Mouse (Mus musculus) olfactory bulb, adult 2 months (tissue): ENCODE measurements around the gene Slc39a11. TPM values are rescaled to one million over a fixed set of nuclear protein-coding genes. Genes with fewer than 3 reads are reported as not detected.

Source experiments
- H3K27ac ChIP-seq: fragments of 200-500 bp; 2 replicates; pipeline ENCODE4 v1.5.1; 2012; ENCODE audit warnings: low read depth, low read length; ENCODE audit not compliant: insufficient read depth
- H3K4me1 ChIP-seq: fragments of 200-500 bp; 2 replicates; pipeline ENCODE4 v1.6.1; 2012; ENCODE audit warnings: low read length; ENCODE audit not compliant: control insufficient read depth, insufficient read depth
- H3K4me3 ChIP-seq: fragments of 200-500 bp; 2 replicates; pipeline ENCODE4 v1.5.1; 2012; ENCODE audit warnings: mild to moderate bottlenecking, low read depth, low read length, moderate library complexity; ENCODE audit not compliant: insufficient read depth
- CTCF ChIP-seq: fragments of 200-500 bp; IDR thresholded peaks from 2 replicates; pipeline ENCODE4 v1.5.1; 2012; ENCODE audit warnings: low read depth, mild to moderate bottlenecking, low read length, moderate library complexity; ENCODE audit not compliant: insufficient read depth
- POLR2A ChIP-seq: fragments of 200-500 bp; IDR thresholded peaks from 2 replicates; pipeline ENCODE4 v1.6.1; 2012; ENCODE audit warnings: mild to moderate bottlenecking, low read depth, low read length, moderate library complexity; ENCODE audit not compliant: insufficient read depth
- whole genome bisulfite sequencing: fragments of 180-500 bp; shearing (Covaris S2); methylation state at CpG from one replicate; pipeline ENCODE4 v1.1.7; 2018; 5-methylcytosine and 5-hydroxymethylcytosine counted together
- polyA plus RNA-seq: library from polyadenylated mRNA; stranded (reverse); fragments of >200 nt; gene quantifications from 2 replicates; pipeline ENCODE4 v1.2.4, GENCODE M21; 2012; ENCODE audit warnings: low replicate concordance; ENCODE audit not compliant: missing spikeins, insufficient read depth, insufficient read length

The Slc39a11 gene
- polyA plus RNA-seq, 1 experiment, result not detected

DNA sequence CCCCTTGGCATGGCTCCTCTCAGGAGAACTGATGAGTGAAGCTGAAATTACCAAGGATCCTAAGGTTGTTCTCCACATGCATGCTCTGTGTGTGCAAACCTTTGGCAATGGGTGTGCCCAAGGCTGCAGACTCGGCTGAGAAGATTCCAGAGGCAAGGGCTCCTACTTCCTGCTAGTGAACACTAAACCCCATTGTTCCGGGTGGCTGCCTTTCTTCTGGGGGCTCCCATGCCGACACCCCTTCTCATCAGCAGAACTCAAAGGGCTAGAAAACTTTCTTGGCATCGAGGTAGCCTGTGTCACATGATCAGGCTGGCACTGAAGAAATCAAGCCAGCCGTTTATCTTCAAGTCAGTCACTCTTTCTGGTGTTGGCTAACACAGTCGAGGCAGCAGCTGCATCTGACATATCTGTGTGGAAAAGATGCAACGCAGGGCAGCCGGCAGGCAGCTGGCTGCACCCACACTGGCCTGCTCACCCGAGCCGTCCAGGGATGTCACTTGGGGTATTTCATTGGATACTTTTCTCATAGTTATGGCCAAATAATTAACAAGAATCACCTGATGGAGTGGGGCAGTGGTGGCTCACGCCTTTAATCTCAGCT is 145.3 kb downstream of the Slc39a11 start:
- Histone ChIP-seq H3K4me1 (0 out of 2 replicates have a peak, but pooled peaks cover 2% of the 10 kb centered on the region), H3K27ac (no peak overlapping the region), H3K4me3 (no peak overlapping the region)
- TF ChIP-seq CTCF, result no peak
- no peak for TF ChIP-seq POLR2A
- WGBS, result 55% methylated on average over 11 of the region's 11 CpGs

DNA sequence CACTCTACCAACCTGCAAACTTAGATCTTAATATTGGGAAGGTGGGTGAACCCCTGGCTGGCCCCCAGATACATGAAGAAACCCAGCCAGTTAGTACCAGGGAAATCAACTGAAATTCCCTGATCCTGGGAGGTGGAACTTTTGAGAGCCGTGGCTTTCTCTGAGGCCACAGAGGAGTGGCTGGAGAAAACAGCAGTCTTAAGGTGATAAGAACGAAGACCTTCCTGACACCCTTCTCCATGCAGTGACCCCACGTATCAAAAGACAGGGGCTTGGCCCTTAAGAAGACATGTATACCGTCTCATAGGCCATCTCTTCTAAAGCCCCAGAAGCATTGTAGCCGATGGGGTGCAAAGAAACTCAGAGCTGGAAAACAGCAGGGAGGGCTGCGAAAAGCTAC is 146.9 kb downstream of the Slc39a11 start:
- Histone ChIP-seq H3K4me3 (no peak overlapping the region), H3K27ac (no peak overlapping the region), H3K4me1 (0 out of 2 replicates have a peak, but pooled peaks cover 2% of the 10 kb centered on the region)
- WGBS, result 93% methylated on average over 6 of the region's 6 CpGs
- TF ChIP-seq CTCF, result no peak

GRCm38 (mm10) chr11:113500631-113501305 is 149.1 kb downstream of the Slc39a11 start:
- no peak overlapping the region for H3K27ac ChIP-seq
- TF ChIP-seq POLR2A, result no peak

DNA sequence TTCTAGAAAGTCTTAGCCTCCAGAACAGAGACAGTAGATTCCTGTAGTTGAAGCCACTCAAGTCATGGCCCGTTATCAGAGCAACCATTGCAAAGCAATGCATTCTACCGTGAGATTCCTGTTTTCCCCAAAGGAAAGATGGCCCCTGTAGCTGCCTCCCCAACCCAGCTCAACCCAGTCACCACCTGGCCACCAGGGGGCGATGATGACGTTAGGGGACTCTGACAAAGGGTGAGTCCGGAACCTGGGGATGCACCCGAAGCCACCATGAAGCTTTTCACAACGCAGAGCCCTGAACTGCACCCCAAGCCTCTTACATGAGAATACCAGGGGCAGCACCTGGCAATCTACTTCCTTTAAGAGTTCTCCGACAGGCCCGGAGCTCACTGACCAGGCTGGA is 151.0 kb downstream of the Slc39a11 start:
- Histone ChIP-seq H3K4me1 (peaks cover 5% of the 10 kb centered on the region; the same call in 1 of the 2 replicates), H3K27ac (no peak overlapping the region), H3K4me3 (no peak overlapping the region)
- TF ChIP-seq POLR2A (no peak), CTCF (no peak)
- 77% methylated on average over 9 of the region's 9 CpGs for WGBS

More at GRCm38 (mm10) chr11:113500631-113501305, 149.1 kb downstream of the Slc39a11 start:
- H3K4me3 ChIP-seq, result no peak overlapping the region
- H3K4me1 ChIP-seq, result 0 out of 2 replicates have a peak, but pooled peaks cover 2% of the 10 kb centered on the region
- 61% methylated on average over 20 of the region's 20 CpGs for WGBS

DNA sequence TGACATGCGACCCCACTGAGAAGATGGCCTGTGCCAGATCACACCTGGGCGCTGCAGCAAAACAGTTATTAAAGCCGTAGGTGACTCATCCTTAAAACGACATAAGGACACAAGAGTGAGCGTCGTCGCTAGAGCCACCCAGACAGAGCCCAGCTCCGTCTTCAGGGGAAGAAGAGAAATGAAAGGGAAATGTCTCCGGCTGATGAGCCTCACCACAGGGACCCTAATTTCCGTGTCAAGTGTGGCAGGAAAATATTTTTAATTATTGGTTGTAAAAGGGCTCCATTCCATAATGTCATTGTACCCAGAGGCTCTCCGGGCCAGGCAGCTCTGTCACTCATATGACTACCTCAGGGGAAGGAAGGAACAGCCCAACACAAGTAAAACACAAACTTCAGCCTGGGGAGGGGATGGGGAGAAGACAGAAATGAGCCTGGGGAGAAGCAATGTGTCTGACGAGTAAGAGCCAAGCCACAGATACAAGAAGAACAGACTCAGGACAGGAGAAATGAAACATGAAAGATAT is 155.8 kb downstream of the Slc39a11 start:
- H3K4me3 ChIP-seq, result no peak overlapping the region
- no peak overlapping the region for H3K27ac ChIP-seq
- H3K4me1 ChIP-seq, result peaks cover 4% of the 10 kb centered on the region; the same call in 1 of the 2 replicates
- WGBS, result 44% methylated on average over 12 of the region's 12 CpGs
- TF ChIP-seq CTCF (no peak), POLR2A (no peak)

- TF ChIP-seq POLR2A, result no peak
- no peak for TF ChIP-seq CTCF
- H3K4me3 ChIP-seq, result no peak overlapping the region
- peaks cover 8% of the 10 kb centered on the region; the same call in 1 of the 2 replicates for H3K4me1 ChIP-seq
- 92% methylated on average over 20 of the region's 20 CpGs for WGBS
- H3K27ac ChIP-seq, result no peak overlapping the region
Measured at GRCm38 (mm10) chr11:113490530-113491520, 159.1 kb downstream of the Slc39a11 start.

GRCm38 (mm10) chr11:113487603-113488335 is 162.1 kb downstream of the Slc39a11 start:
- 76% methylated on average over 8 of the region's 8 CpGs for WGBS
- H3K4me3 ChIP-seq, result no peak overlapping the region
- peaks cover 5% of the 10 kb centered on the region; the same call in 1 of the 2 replicates for H3K4me1 ChIP-seq
- no peak overlapping the region for H3K27ac ChIP-seq
- TF ChIP-seq POLR2A (no peak), CTCF (no peak)

- Histone ChIP-seq H3K27ac (no peak overlapping the region), H3K4me3 (no peak overlapping the region), H3K4me1 (peaks cover 5% of the 10 kb centered on the region; the same call in 1 of the 2 replicates)
- 94% methylated on average over 10 of the region's 10 CpGs for WGBS
- TF ChIP-seq CTCF, result no peak
- TF ChIP-seq POLR2A, result no peak
Measured at GRCm38 (mm10) chr11:113484037-113484436, 165.8 kb downstream of the Slc39a11 start.
